Mouse (Mus musculus) sigmoid colon, adult 10 weeks (tissue): ENCODE measurements around the gene Mup9. TPM values are rescaled to one million over a fixed set of nuclear protein-coding genes. Genes with fewer than 3 reads are reported as not detected.

Source experiments
- polyA plus RNA-seq: library from polyadenylated mRNA; stranded (reverse); fragments of 350-450 nt; fragmentation: Illumina TruSeq; extraction: RNeasy Lipid Tissue Mini Kit (QIAGEN cat#74804); gene quantifications from one replicate; pipeline ENCODE4 v1.2.3, GENCODE M21; 2014; ENCODE audit warnings: low read depth, low replicate concordance

Gene Mup9
- not detected for polyA plus RNA-seq

GRCm38 (mm10) chr4:60421852-60422251 lies at the start of gene Mup9:
Mup9 (minus strand) TSS chr4:60421952.

Other genes with a start within 250 kb of the Mup9 start
- not detected for gene Mup8, start 199.4 kb downstream of the Mup9 start, polyA plus RNA-seq
- not detected for gene Mup1, start 80.0 kb upstream of the Mup9 start, polyA plus RNA-seq
- not detected for gene Mup10, start 160.2 kb upstream of the Mup9 start, polyA plus RNA-seq
- gene Mup11, start 240.5 kb upstream of the Mup9 start, polyA plus RNA-seq = 0.76 TPM